Mouse (Mus musculus) limb, embryonic 11.5 days (tissue): ENCODE measurements at regions not wholly inside any gene's neighbourhood (a gene's known extent, or its start where the extent isn't known, plus 50 kb on each side); places are given as distances from the start of the nearest gene placed in this dataset.
"Not testable (repeated sequence)": the region's sequence is repeated elsewhere in the genome, so short reads cannot be mapped to it uniquely, and the experiment has no call there.

ENCODE experiments used
- ATAC-seq: fragments of 200-750 bp; cut with Nextera tagmentation; 2 replicates; pipeline ENCODE4 v1.8.0; 2017; ENCODE audit warnings: low read depth; ENCODE audit not compliant: insufficient number of reproducible peaks, low FRiP score, low TSS enrichment
- DNase-seq: peaks from one replicate; pipeline ENCODE4 v3.0.0-alpha.2; 2015; ENCODE audit warnings: low spot score
- H3K27ac ChIP-seq: fragments of 300-500 bp; sonication (generic); replicated peaks from 2 replicates; pipeline ENCODE4 v1.5.1; 2014; ENCODE audit warnings: low read depth, mild to moderate bottlenecking, low read length
- H3K27me3 ChIP-seq: fragments of 300-500 bp; sonication (generic); 2 replicates; pipeline ENCODE4 v1.6.1; 2014; ENCODE audit warnings: mild to moderate bottlenecking, low read length, mixed read lengths; ENCODE audit not compliant: control insufficient read depth, insufficient read depth
- H3K36me3 ChIP-seq: fragments of 300-500 bp; sonication (generic); 2 replicates; pipeline ENCODE4 v1.6.1; 2014; ENCODE audit warnings: mild to moderate bottlenecking, low read length, moderate library complexity, mixed read lengths; ENCODE audit not compliant: control insufficient read depth, insufficient read depth
- H3K4me1 ChIP-seq: fragments of 300-500 bp; sonication (generic); 2 replicates; pipeline ENCODE4 v1.6.1; 2014; ENCODE audit warnings: low read length, mixed read lengths; ENCODE audit not compliant: control insufficient read depth, insufficient read depth
- H3K4me2 ChIP-seq: fragments of 300-500 bp; sonication (generic); 2 replicates; pipeline ENCODE4 v1.6.1; 2014; ENCODE audit warnings: low read depth, mild to moderate bottlenecking, moderate library complexity; ENCODE audit not compliant: severe bottlenecking
- H3K4me3 ChIP-seq: fragments of 300-500 bp; sonication (generic); 2 replicates; pipeline ENCODE4 v1.5.1; 2014; ENCODE audit warnings: low read depth, low read length
- H3K9ac ChIP-seq: fragments of 300-500 bp; sonication (generic); 2 replicates; pipeline ENCODE4 v1.6.1; 2014; ENCODE audit warnings: mild to moderate bottlenecking, low read length
- H3K9me3 ChIP-seq: fragments of 300-500 bp; sonication (generic); 2 replicates; pipeline ENCODE4 v1.6.1; 2016; ENCODE audit warnings: low read length; ENCODE audit not compliant: control insufficient read depth
- WGBS: fragments of 180-500 bp; shearing (Covaris S2); extraction: QIAGEN DNeasy Blood & Tissue Kit; methylation state at CpG from one replicate; pipeline ENCODE4 v1.1.7; 2014; 5-methylcytosine and 5-hydroxymethylcytosine counted together

DNA sequence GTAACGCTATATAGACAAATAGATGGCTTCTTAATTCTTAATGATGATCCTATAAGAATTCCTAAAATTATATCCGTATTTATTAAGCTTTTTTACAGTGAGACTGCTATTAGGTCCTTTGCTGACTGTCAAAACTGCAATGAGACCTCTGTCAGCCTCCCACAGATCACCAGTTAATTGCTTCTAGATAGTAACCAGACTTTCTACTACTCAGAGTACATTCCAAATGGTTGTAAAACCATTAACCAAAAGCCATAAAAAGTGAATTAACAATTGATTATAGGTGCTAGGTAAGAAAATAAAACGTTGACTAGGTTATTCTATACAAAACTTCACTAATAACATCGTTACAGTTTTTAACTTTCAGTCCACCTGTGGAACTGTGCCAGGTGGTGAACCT lies 498.7 kb upstream of the N6amt1 start:
- WGBS: 62% methylated on average over 4 of the region's 4 CpGs
- Histone ChIP-seq H3K9me3 (no peaks in the 10 kb centered on the region), H3K4me1 (no peaks in the 10 kb centered on the region), H3K4me3 (no peak overlapping the region), H3K9ac (no peak overlapping the region), H3K4me2 (no peak overlapping the region), H3K27me3 (no peaks in the 10 kb centered on the region), H3K27ac (no peak overlapping the region), H3K36me3 (no peaks in the 10 kb centered on the region)
- ATAC-seq: no peak
- DNase-seq: no peak

DNA sequence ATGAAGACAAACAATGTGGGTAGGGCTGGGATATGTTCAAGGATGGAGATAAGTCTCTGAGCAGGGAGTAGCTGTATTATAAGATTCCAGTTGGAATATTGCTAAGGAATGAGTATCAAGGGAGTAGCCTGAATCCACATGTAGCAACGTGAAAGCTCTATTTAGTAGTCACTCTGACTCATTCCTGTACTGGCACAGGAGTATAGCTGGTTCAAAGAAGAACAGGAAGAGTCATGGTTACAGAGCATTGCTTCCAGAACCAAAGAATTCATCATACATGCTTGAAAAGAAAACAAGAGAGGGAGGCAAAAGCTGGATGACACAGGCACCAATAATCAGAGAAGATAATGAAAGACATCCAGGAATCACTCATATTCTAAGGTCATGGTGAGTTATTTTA lies 500.6 kb upstream of the N6amt1 start:
- Histone ChIP-seq H3K9me3 (no peaks in the 10 kb centered on the region), H3K27ac (no peak overlapping the region), H3K4me2 (no peak overlapping the region), H3K9ac (no peak overlapping the region), H3K4me3 (no peak overlapping the region), H3K36me3 (no peaks in the 10 kb centered on the region), H3K4me1 (no peaks in the 10 kb centered on the region), H3K27me3 (no peaks in the 10 kb centered on the region)
- DNase-seq: no peak
- WGBS: 90% methylated on average over 1 of the region's 1 CpGs
- no peak for ATAC-seq

DNA sequence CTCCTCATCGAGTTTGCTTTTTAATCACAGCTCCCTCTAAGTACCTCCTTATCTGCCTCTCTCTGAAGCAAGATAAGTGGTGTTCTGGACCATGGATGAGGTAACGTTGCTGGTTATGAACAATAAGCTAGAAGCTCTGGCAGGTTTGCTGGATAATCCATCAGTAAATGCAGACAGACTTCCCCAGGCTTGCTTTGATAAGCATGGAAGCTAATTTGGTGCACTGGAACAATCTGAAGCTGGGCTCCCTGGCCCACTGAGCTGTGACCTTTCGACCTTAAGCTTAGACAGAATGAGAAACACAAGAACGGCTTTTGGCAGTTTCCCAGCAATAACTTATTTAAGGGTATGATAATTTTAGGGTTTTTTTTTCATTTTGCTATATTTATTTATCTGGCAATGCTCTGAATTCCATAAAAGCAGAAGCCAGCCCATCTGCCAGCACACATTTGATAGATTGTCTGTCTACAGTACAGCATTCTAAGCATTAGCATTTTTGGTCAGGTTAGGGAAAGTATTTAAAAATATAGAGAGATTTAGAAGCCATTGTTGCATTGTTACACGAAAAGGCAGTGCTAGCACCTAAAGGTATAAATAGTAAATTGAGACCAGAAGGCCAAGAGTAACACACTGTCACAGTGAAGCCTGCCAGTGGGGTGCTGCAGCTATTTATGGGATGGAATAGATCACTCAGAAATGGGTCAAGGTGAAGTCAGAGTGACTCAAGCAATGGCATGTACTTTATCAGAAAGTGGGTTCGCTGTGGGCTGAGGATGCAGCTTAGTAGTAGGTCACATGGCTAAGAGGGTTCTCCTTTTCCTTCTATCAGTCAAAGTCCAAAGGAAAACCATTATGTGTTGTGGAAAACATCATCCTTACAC lies 515.3 kb upstream of the N6amt1 start:
- DNase-seq: no peak
- ATAC-seq: no peak

GRCm38 (mm10) chr16:86827645-86828044 lies 526.3 kb upstream of the N6amt1 start:
- H3K4me3 ChIP-seq: no peak overlapping the region
- H3K27me3 ChIP-seq: no peaks in the 10 kb centered on the region
- no peak overlapping the region for H3K27ac ChIP-seq
- H3K4me2 ChIP-seq: no peak overlapping the region
- ATAC-seq (no peak), DNase-seq (no peak)
- no peaks in the 10 kb centered on the region for H3K36me3 ChIP-seq
- no peaks in the 10 kb centered on the region for H3K4me1 ChIP-seq
- H3K9ac ChIP-seq: no peak overlapping the region
- no peaks in the 10 kb centered on the region for H3K9me3 ChIP-seq
- WGBS: 62% methylated on average over 1 of the region's 1 CpGs

More for the DNA sequence above, 515.3 kb upstream of the N6amt1 start:
- H3K4me2 ChIP-seq: no peak overlapping the region
- no peak overlapping the region for H3K27ac ChIP-seq
- H3K9ac ChIP-seq: no peak overlapping the region
- H3K4me3 ChIP-seq: no peak overlapping the region
- no peaks in the 10 kb centered on the region for H3K36me3 ChIP-seq
- no peaks in the 10 kb centered on the region for H3K4me1 ChIP-seq
- no peaks in the 10 kb centered on the region for H3K27me3 ChIP-seq
- 44% methylated on average over 6 of the region's 6 CpGs for WGBS
- H3K9me3 ChIP-seq: no peaks in the 10 kb centered on the region

- no peak overlapping the region for H3K9ac ChIP-seq
- H3K9me3 ChIP-seq: no peaks in the 10 kb centered on the region
- H3K27me3 ChIP-seq: no peaks in the 10 kb centered on the region
- no peaks in the 10 kb centered on the region for H3K4me1 ChIP-seq
- H3K36me3 ChIP-seq: no peaks in the 10 kb centered on the region
- DNase-seq (no peak), ATAC-seq (no peak)
- no peak overlapping the region for H3K4me2 ChIP-seq
- H3K4me3 ChIP-seq: no peak overlapping the region
- 70% methylated on average over 4 of the region's 4 CpGs for WGBS
- H3K27ac ChIP-seq: no peak overlapping the region
Measured at GRCm38 (mm10) chr16:86826641-86827040, 527.3 kb upstream of the N6amt1 start.

DNA sequence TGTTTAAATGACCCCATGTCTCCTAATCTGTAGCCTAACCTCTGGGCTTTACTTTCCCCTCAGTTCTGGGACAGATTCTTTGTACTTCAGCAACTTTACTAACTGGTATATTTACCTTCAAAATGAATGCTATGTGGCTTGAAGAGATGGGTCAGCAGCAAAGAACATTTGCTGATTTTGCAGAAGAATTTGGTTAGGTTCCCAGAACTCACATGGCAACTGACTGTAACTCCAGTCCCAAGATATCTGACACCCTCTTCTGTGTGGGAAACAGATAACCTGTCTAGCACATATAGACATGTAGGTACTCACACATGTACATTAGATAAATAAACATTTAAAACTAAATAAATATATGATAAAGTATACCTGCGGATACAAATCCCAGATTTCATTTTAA lies 530.5 kb upstream of the N6amt1 start:
- DNase-seq: no peak
- no peaks in the 10 kb centered on the region for H3K4me1 ChIP-seq
- no peaks in the 10 kb centered on the region for H3K9me3 ChIP-seq
- no peak overlapping the region for H3K27ac ChIP-seq
- no peaks in the 10 kb centered on the region for H3K27me3 ChIP-seq
- no peak for ATAC-seq
- 91% methylated on average over 1 of the region's 1 CpGs for WGBS
- no peak overlapping the region for H3K4me2 ChIP-seq
- H3K4me3 ChIP-seq: no peak overlapping the region
- no peak overlapping the region for H3K9ac ChIP-seq
- H3K36me3 ChIP-seq: no peaks in the 10 kb centered on the region

DNA sequence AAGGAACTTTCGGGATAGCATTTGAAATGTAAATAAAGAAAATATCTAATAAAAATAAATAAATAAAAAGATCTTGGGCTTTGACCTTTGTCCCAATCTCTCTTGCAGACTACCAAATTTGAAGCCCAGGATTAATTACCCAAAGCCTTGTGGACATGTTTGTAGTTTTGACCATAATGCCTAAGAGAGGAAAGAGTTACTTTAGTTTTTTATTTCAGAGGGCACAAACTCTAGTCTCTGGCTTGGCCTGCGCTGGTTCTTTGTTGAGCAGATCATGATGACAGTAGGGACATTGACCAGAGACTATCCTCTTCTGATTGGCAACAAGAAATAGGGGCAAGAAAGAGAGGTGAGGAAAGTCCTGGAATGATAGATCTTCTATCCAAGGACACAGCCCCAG lies 532.4 kb upstream of the N6amt1 start:
- 90% methylated on average over 2 of the region's 2 CpGs for WGBS
- Histone ChIP-seq H3K4me1 (no peaks in the 10 kb centered on the region), H3K9ac (no peak overlapping the region), H3K4me3 (no peak overlapping the region), H3K27me3 (no peaks in the 10 kb centered on the region), H3K4me2 (no peak overlapping the region), H3K36me3 (no peaks in the 10 kb centered on the region), H3K27ac (no peak overlapping the region), H3K9me3 (no peaks in the 10 kb centered on the region)
- ATAC-seq: no peak
- no peak for DNase-seq

- not testable (repeated sequence) for ATAC-seq, H3K9ac ChIP-seq, H3K9me3 ChIP-seq, H3K36me3 ChIP-seq, H3K4me2 ChIP-seq, H3K27ac ChIP-seq, H3K4me1 ChIP-seq, DNase-seq, H3K4me3 ChIP-seq, H3K27me3 ChIP-seq
- 84% methylated on average over 1 of the region's 1 CpGs for WGBS
Measured at GRCm38 (mm10) chr16:86818639-86819038, 535.3 kb upstream of the N6amt1 start.
